Mouse (Mus musculus): ENCODE measurements around the gene Polr2e.

DNA sequence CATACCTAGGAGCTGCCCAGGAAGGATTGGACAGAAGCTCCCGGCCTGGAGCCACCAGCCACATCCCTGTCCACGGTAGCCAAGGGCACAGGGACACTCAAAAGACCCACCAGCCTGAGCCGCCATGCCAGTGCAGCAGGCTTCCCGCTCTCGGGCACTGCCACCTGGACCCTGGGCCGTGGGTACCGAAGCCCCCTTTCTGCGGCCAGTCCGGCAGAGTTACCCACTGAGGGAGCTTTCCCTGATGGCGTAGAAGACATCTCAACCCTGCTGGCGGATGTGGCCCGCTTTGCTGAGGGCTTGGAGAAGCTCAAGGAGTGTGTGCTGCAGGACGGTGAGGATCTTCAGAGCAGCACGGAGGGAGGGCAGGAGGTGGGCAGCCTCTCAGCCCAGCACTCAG is 21.8 kb downstream of the Polr2e start:
- TF ChIP-seq CTCF (IDR thresholded peaks at IDR 0.05; ENCODE audit: low read depth, low read length) (no peak), POLR2A (IDR thresholded peaks at IDR 0.05; ENCODE audit: extremely low read depth, insufficient read depth, low read length) (no peak)
